Mouse (Mus musculus) embryonic facial prominence, embryonic 13.5 days (tissue): Measurements from ENCODE around the gene Fabp6. TPM values are rescaled to one million over a fixed set of nuclear protein-coding genes. Genes with fewer than 3 reads are reported as not detected.

Source experiments
- ATAC-seq: fragments of 200-750 bp; cut with Nextera tagmentation; 2 replicates; pipeline ENCODE4 v1.8.0; 2017; ENCODE audit warnings: low read depth; ENCODE audit not compliant: insufficient number of reproducible peaks, insufficient read depth, low FRiP score, low TSS enrichment
- H3K27ac ChIP-seq: fragments of 300-500 bp; sonication (generic); 2 replicates; pipeline ENCODE4 v1.5.1; 2015; ENCODE audit warnings: moderate library complexity, mild to moderate bottlenecking, inconsistent platforms
- H3K27me3 ChIP-seq: fragments of 300-500 bp; sonication (generic); 2 replicates; pipeline ENCODE4 v1.6.1; 2015; ENCODE audit warnings: mild to moderate bottlenecking, inconsistent platforms
- H3K36me3 ChIP-seq: fragments of 300-500 bp; sonication (generic); 2 replicates; pipeline ENCODE4 v1.6.1; 2015; ENCODE audit warnings: mild to moderate bottlenecking, inconsistent platforms
- H3K4me1 ChIP-seq: fragments of 300-500 bp; sonication (generic); 2 replicates; pipeline ENCODE4 v1.6.1; 2015; ENCODE audit warnings: inconsistent platforms
- H3K4me2 ChIP-seq: fragments of 300-500 bp; sonication (generic); 2 replicates; pipeline ENCODE4 v1.6.1; 2015; ENCODE audit warnings: moderate library complexity, mild to moderate bottlenecking, inconsistent platforms
- H3K4me3 ChIP-seq: fragments of 300-500 bp; sonication (generic); 2 replicates; pipeline ENCODE4 v1.5.1; 2015; ENCODE audit warnings: mild to moderate bottlenecking, inconsistent platforms
- H3K9ac ChIP-seq: fragments of 300-500 bp; sonication (generic); 2 replicates; pipeline ENCODE4 v1.6.1; 2015; ENCODE audit warnings: mild to moderate bottlenecking, inconsistent platforms
- H3K9me3 ChIP-seq: fragments of 300-500 bp; sonication (generic); 2 replicates; pipeline ENCODE4 v1.6.1; 2016; ENCODE audit warnings: inconsistent platforms
- WGBS: fragments of 180-500 bp; shearing (Covaris S2); methylation state at CpG from one replicate; pipeline ENCODE4 v1.1.7; 2015; ENCODE audit warnings: mixed read lengths; 5-methylcytosine and 5-hydroxymethylcytosine counted together
- polyA plus RNA-seq: library from polyadenylated mRNA; unstranded; fragments of >200 nt; fragmentation: Nextera tagmentation; extraction: Ambion mirVana; gene quantifications from 2 replicates; pipeline ENCODE4 v1.2.1, GENCODE M21; 2015

The Fabp6 gene
- 26.5 TPM in 1 of 2 replicates, not detected in the other for polyA plus RNA-seq

DNA sequence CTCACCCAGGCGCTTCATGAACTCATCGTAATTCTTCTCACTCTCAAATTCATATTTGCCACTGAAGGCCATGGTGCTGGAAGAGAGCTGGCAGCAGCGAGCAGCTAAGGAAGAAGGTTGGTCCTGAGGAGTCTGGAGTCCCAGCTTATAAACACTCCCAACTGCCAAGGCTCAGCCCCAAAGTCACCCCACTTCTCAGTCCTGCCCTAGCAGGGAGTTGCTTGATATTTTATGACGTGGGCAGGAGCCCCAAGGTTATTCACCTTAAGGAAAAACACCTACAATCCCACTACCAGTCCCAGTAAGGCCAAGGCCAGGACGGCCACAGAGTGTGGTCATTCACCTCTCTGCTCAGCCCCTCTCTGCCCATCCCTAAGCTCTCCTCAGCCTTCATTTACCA is at the start of gene Fabp6:
Fabp6 (minus strand) TSS at position 101 of the 400 bp plus-strand sequence.
- Histone ChIP-seq H3K9ac (no peak within 1 kb of the TSS), H3K36me3 (no peaks in the 10 kb centered on the region), H3K27me3 (no peaks in the 10 kb centered on the region), H3K9me3 (no peaks in the 10 kb centered on the region), H3K4me2 (no peak within 1 kb of the TSS), H3K4me3 (no peak within 1 kb of the TSS), H3K27ac (no peak within 1 kb of the TSS), H3K4me1 (no peaks in the 10 kb centered on the region)
- no peak for ATAC-seq
- 80% methylated on average over 5 of the region's 5 CpGs for WGBS

DNA sequence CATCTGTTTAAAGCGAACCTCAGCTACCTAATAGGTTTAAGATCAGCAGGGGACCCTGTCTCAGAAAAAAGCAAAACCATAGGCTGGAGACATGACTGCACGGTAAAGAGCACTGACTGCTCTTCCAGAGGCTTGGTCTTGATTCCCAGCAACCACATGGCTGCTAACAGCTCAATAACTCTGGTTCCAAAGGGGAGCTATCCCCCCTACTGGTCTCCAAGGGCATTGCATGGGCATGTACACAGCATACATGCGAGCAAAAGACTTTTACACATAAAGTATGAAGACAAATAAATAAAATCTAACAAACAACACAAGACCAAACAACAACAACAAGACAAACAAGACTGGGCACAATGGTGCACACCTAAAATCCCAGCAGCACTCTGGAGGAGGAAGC is 43.9 kb upstream of the Fabp6 start:
- Histone ChIP-seq H3K4me1 (peaks cover 18% of the 10 kb centered on the region), H3K4me3 (no peak overlapping the region), H3K27me3 (no peaks in the 10 kb centered on the region), H3K4me2 (no peak overlapping the region), H3K9me3 (no peaks in the 10 kb centered on the region; the same call in 1 of the 2 replicates), H3K36me3 (no peaks in the 10 kb centered on the region), H3K9ac (no peak overlapping the region), H3K27ac (no peak overlapping the region)
- WGBS, result 93% methylated on average over 3 of the region's 3 CpGs
- ATAC-seq, result no peak

DNA sequence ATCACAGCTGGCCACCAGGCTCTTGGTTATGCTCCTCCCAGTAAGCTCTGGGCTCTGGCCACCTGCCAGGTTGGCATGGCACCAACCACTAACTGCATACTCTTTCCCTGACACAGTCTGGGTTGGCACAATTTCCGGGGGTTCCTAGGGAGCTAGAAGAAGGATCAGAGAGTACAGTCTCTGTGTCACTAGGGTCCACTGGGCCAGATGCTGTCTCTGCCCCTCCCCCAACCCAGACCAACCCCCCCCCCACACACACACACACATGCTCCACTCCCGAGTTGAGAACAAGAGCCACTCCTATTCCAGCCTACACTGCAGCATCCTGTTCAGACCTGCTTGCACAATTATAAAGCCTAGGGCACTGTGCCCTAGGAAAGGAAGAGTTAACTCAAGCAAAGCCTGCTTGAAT is 41.8 kb upstream of the Fabp6 start:
- WGBS, result 8% methylated on average over 2 of the region's 2 CpGs
- no peak overlapping the region for H3K4me3 ChIP-seq
- 0 out of 2 replicates have a peak overlapping the region, but pooled peaks have one; percentile 7 for H3K4me2 ChIP-seq
- no peak overlapping the region for H3K9ac ChIP-seq
- no peaks in the 10 kb centered on the region; the same call in 1 of the 2 replicates for H3K9me3 ChIP-seq
- peak overlapping the region; percentile 75 for H3K27ac ChIP-seq
- no peaks in the 10 kb centered on the region for H3K27me3 ChIP-seq
- ATAC-seq, result peak; percentile 90
- no peaks in the 10 kb centered on the region for H3K36me3 ChIP-seq
- peaks cover 18% of the 10 kb centered on the region for H3K4me1 ChIP-seq

DNA sequence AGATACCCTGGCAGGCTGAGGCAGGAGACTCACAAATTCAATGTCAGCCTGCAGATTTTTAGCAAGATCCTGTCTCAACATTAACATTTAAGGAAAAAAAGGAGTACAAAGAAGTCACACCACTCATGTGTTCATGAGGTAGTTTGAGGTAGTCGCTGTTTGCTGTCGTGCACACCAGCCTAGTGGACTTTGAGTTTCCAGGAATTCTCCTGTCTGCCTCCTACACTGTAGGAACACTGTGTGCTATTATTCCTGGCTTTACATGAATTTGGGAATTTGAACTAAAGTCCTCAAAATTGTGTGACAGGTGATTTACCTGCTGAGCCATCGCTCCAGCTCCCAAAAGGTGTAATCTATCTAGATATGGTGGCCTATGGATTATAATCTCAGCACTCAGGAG is 37.1 kb upstream of the Fabp6 start:
- 93% methylated on average over 3 of the region's 3 CpGs for WGBS
- Histone ChIP-seq H3K27ac (no peak overlapping the region), H3K9ac (no peak overlapping the region), H3K4me2 (no peak overlapping the region), H3K4me3 (no peak overlapping the region), H3K4me1 (peaks cover 18% of the 10 kb centered on the region), H3K9me3 (no peaks in the 10 kb centered on the region; the same call in 1 of the 2 replicates), H3K27me3 (no peaks in the 10 kb centered on the region), H3K36me3 (no peaks in the 10 kb centered on the region)
- ATAC-seq, result no peak

DNA sequence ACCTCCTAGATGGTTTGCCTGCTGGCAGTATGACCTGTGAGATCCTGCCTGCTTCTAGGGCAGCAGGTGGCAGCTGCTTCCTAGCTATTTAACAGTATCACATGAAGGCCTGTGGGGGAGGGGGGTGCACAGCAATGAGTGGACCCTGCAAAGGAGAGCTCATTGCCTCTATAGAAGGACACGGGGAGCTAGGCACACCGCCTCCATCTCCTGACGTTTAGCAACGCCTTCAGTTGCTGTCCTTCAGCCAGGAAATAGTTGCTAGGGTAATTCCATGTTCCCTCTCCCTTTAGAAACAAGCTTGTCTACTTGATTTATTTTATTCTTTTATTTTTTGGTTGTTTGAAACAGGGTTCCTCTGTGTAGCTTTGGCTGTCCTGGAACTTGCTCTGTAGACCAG is 35.4 kb upstream of the Fabp6 start:
- Histone ChIP-seq H3K27me3 (no peaks in the 10 kb centered on the region), H3K4me3 (no peak overlapping the region), H3K9ac (no peak overlapping the region), H3K27ac (no peak overlapping the region), H3K36me3 (no peaks in the 10 kb centered on the region), H3K4me1 (peaks cover 10% of the 10 kb centered on the region), H3K4me2 (no peak overlapping the region), H3K9me3 (no peaks in the 10 kb centered on the region; the same call in 1 of the 2 replicates)
- 81% methylated on average over 4 of the region's 4 CpGs for WGBS
- no peak for ATAC-seq

DNA sequence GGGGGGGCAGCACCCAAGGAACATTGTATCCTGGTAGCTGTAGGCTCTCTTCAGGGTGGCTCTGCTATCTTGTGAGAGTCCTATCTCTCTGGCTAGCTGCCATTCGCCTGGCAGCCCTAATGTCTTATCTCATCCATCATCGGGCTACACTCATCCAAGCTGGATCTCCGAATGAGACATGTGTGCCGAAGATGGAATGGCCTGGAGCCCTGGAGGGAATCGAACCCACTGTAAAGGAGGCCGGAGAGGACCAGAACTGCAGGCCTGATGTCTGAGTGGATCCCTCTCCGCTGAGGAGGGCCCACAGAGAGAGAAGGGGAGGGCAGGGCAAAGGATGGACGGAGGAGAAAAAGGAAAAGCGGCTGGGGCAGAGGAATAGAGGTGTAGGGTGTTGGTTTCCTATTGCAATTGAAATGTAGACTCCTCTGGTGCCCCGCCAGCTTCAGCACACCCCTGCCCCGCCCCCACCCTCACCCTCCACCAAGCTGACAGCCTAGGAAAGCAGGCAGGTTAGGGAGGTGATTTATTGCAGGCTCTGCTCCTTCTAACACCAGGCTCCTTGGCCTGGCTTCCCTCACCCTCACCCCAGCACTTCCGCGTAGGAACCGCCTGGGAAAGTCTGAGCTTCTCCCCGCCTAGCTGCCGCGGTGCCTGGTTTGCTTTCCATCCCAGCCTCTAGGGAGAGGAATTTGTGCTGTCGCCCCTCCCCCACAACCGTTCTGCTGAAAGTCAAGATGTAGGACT is 32.5 kb upstream of the Fabp6 start:
- Histone ChIP-seq H3K27ac (peak overlapping the region; percentile 44), H3K4me2 (peak overlapping the region; percentile 44), H3K27me3 (no peaks in the 10 kb centered on the region), H3K4me3 (no peak overlapping the region), H3K9me3 (no peaks in the 10 kb centered on the region; the same call in 1 of the 2 replicates), H3K9ac (0 out of 2 replicates have a peak overlapping the region, but pooled peaks have one; percentile 32), H3K36me3 (no peaks in the 10 kb centered on the region), H3K4me1 (peaks cover 10% of the 10 kb centered on the region)
- no peak; the same call in 1 of the 2 replicates for ATAC-seq
- 21% methylated on average over 19 of the region's 19 CpGs for WGBS

DNA sequence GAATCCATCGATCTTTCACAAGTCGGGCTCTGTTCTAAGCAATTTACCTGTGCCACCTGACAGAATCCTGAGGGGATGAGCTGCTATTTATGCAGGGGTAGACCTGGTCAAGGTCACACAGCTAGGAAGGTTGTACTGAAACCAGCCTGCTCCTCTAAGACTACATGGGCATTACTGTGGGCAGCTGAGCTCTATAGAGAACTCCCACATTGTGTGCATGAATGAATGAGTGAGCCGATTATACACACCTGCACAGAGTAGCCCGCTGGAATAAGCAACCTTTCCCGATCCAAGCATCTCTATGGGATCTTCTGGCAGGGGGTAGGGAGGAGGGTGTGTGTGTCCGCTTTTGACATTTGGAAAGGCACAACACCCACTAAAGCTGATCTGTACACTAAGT is 31.8 kb upstream of the Fabp6 start:
- Histone ChIP-seq H3K9ac (no peak overlapping the region), H3K9me3 (no peaks in the 10 kb centered on the region; the same call in 1 of the 2 replicates), H3K36me3 (no peaks in the 10 kb centered on the region), H3K27ac (no peak overlapping the region), H3K27me3 (no peaks in the 10 kb centered on the region), H3K4me2 (no peak overlapping the region), H3K4me3 (no peak overlapping the region), H3K4me1 (peaks cover 10% of the 10 kb centered on the region)
- 83% methylated on average over 6 of the region's 6 CpGs for WGBS
- no peak for ATAC-seq

DNA sequence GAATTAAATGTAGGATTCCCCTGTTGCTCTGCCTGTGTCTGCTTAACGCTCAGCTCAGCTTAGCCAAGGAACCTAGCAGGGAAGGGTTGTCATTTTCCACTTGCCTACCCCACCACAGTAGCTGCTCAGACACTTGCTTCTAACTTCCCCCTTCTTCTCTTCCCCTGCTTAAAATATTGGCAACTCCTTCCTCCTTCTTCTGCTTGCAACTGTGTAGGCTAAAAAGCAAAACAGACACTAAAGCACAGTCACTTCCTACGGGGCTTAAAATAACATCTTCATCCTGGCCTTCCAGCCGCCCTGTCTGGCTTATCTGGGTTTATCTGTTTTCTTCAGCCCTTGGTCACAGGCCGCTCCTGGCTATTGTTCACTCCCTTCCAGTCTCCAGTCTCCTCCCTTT is 31.2 kb upstream of the Fabp6 start:
- Histone ChIP-seq H3K36me3 (no peaks in the 10 kb centered on the region), H3K27me3 (no peaks in the 10 kb centered on the region), H3K4me2 (no peak overlapping the region), H3K4me3 (no peak overlapping the region), H3K9ac (no peak overlapping the region), H3K9me3 (no peaks in the 10 kb centered on the region; the same call in 1 of the 2 replicates), H3K4me1 (peaks cover 10% of the 10 kb centered on the region), H3K27ac (no peak overlapping the region)
- 52% methylated on average over 4 of the region's 4 CpGs for WGBS
- ATAC-seq, result no peak

DNA sequence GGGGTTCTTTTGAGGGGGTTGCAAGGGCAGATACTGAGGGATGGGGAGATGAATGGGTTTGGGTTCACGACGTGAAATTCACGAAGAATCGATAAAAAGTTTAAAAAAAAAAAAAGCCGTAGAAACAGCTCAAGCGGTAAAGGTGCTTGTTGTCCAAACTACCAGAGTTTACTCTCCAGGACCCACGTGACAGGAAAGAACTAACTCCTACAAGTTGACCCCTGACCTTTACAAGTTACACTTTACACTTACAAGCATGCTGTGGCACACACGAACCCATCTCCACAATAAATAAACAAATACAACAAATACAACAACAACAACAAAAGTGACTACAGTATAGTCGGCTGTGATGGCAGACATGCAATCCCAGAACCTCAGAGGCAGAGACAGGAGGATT is 30.3 kb upstream of the Fabp6 start:
- Histone ChIP-seq H3K4me1 (peaks cover 19% of the 10 kb centered on the region), H3K9ac (no peak overlapping the region), H3K4me3 (no peak overlapping the region), H3K9me3 (no peaks in the 10 kb centered on the region; the same call in 1 of the 2 replicates), H3K27me3 (no peaks in the 10 kb centered on the region), H3K4me2 (no peak overlapping the region), H3K27ac (no peak overlapping the region), H3K36me3 (no peaks in the 10 kb centered on the region)
- ATAC-seq, result no peak
- 83% methylated on average over 9 of the region's 9 CpGs for WGBS

DNA sequence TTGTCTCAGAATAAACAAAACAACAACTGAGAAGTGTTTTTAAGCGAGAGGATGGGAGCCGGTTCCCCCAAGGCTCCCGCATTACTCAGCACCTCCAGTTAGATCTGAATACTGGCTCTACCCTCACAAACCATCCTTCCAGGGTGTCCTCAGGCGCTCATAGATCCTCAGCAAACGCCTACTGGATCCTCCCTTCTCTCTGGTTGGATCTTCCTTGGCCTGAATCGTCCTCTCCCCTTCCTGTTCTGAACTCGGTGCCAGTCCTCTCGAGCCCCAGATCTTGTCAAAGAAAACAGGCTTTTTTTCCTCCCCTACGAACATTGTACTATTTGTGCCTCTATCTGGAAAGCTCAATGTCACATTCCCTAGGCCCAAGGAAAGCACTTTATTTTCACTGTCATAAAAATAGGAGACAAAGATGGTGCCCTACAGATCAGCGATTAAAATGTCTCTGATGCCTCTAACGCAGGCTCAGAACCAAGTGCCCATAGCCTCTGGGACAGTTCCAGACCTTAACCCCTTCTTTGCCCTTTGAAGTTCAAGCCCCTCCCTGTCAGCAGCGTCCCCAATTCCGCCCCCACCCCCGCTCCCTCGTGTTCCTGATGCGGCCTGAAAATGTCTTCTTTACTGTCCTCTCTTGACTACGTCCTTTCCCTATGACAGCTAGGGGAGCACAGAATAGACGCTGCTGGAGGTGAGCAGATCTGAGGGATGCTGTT is 25.7 kb upstream of the Fabp6 start:
- no peaks in the 10 kb centered on the region for H3K27me3 ChIP-seq
- H3K9ac ChIP-seq, result 0 out of 2 replicates have a peak overlapping the region, but pooled peaks have one; percentile 32
- no peak overlapping the region; the same call in 1 of the 2 replicates for H3K27ac ChIP-seq
- WGBS, result 32% methylated on average over 18 of the region's 18 CpGs
- no peaks in the 10 kb centered on the region for H3K36me3 ChIP-seq
- peak overlapping the region; percentile 25; the same call in 1 of the 2 replicates for H3K4me3 ChIP-seq
- ATAC-seq, result no peak
- peaks cover 17% of the 10 kb centered on the region for H3K4me1 ChIP-seq
- peak overlapping the region; percentile 56 for H3K4me2 ChIP-seq
- H3K9me3 ChIP-seq, result no peaks in the 10 kb centered on the region

DNA sequence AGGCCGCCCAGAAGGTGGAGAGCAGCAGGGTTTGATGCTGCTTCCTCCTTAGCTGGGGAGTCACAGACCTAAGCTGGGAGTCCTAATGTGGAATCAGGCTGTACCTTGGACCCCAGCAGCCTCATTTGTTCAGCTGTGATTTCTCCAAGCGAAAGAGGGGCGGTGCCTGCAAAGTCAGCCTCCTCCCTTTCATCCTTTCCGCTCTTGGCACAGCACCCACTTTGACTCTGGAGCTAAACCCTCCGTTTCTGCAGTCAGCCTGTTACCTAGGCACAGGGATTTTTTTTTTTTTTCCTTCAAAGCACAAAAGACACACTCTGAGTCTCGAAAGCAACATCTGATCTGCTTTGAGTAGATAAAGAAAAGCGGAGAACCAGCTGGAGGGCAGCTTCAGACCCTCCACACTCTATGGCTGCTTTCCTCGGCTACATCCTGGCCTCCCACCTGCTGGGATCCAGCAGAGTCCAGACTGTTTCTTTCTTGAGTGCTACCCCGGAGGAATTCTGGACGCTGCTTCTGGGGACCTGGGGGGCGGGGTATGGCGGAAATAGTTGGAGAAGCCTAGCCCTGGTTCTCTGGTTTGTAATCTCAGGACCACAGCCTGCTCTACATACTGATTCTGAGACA is 25.1 kb upstream of the Fabp6 start:
- ATAC-seq, result no peak
- H3K9ac ChIP-seq, result peak overlapping the region; percentile 32; the same call in 1 of the 2 replicates
- 10% methylated on average over 12 of the region's 12 CpGs for WGBS

More for the DNA sequence above, 25.1 kb upstream of the Fabp6 start:
- no peak overlapping the region; the same call in 1 of the 2 replicates for H3K27ac ChIP-seq
- H3K4me3 ChIP-seq, result peak overlapping the region; percentile 25
- no peaks in the 10 kb centered on the region for H3K36me3 ChIP-seq
- H3K27me3 ChIP-seq, result no peaks in the 10 kb centered on the region
- no peaks in the 10 kb centered on the region for H3K9me3 ChIP-seq
- peak overlapping the region; percentile 56 for H3K4me2 ChIP-seq
- peaks cover 17% of the 10 kb centered on the region for H3K4me1 ChIP-seq
